Mouse (Mus musculus) adrenal gland, adult 8-10 months (tissue): Measurements from ENCODE around the gene Gm20828. TPM values are rescaled to one million over a fixed set of nuclear protein-coding genes. Genes with fewer than 3 reads are reported as not detected.
"Not testable (repeated sequence)": the region's sequence is repeated elsewhere in the genome, so short reads cannot be mapped to it uniquely, and the experiment has no call there.

Experiments used
- DNase-seq: peaks from one replicate; pipeline ENCODE4 v3.0.0; 2022
- total RNA-seq, 4 experiments: library from RNA; stranded (reverse); gene quantifications; 2 replicates each; pipeline ENCODE4 v1.2.4; 2022

Gm20828 gene
- total RNA-seq = not detected

DNA sequence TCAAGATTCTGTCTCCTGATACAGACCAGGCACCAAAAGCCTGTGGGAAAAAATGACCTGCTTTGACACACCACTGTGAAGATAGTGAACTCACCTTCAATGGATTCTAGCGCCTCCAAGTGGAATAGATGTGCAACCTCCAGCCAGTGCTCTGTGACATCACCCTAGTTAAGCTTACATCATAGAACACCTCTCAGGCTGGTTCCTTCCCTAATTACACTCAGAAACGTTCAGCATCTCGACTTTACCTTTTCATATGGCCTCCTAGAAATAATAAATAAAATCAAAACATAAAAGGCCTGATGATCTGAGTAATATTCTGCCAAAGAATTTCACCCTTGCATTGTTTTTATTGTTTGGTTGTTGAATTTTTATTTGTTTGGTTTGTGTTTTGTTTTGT is at the start of gene Gm20828:
Gene Gm20828, minus strand, starts transcription at position 101 of the 400 bp plus-strand sequence.
- not testable (repeated sequence) for DNase-seq
